Mouse (Mus musculus) heart, embryonic 14.5 days (tissue): ENCODE results near the gene Pla2g10. TPM values are rescaled to one million over a fixed set of nuclear protein-coding genes. Genes with fewer than 3 reads are reported as not detected.

ENCODE experiments used
- ATAC-seq: fragments of 200-750 bp; cut with Nextera tagmentation; 2 replicates; pipeline ENCODE4 v1.8.0; 2017; ENCODE audit warnings: low read depth, moderate TSS enrichment; ENCODE audit not compliant: insufficient number of reproducible peaks, insufficient read depth, low FRiP score
- H3K27ac ChIP-seq, 2 experiments: fragments of 200-500 bp in 1 of 2; fragments of 300-500 bp in 1 of 2; sonication (generic) in 1 of 2; replicated peaks in 1 of 2; 2 replicates each; pipeline ENCODE4 v1.5.1; 2012 to 2014; ENCODE audit warnings: low read depth in 2 of 2, low read length in 2 of 2, control low read depth in 1 of 2, mild to moderate bottlenecking in 1 of 2, mixed read lengths in 1 of 2; ENCODE audit not compliant: control insufficient read depth in 1 of 2, insufficient read depth in 1 of 2
- H3K27me3 ChIP-seq: fragments of 300-500 bp; sonication (generic); 2 replicates; pipeline ENCODE4 v1.6.1; 2014; ENCODE audit warnings: mild to moderate bottlenecking, low read length, control low read depth; ENCODE audit not compliant: control insufficient read depth, insufficient read depth
- H3K36me3 ChIP-seq: fragments of 300-500 bp; sonication (generic); 2 replicates; pipeline ENCODE4 v1.6.1; 2014; ENCODE audit warnings: mild to moderate bottlenecking, control low read depth, low read length, mixed read lengths; ENCODE audit not compliant: control insufficient read depth, insufficient read depth
- H3K4me1 ChIP-seq, 2 experiments: fragments of 200-500 bp in 1 of 2; fragments of 300-500 bp in 1 of 2; sonication (generic) in 1 of 2; 2 replicates each; pipeline ENCODE4 v1.6.1; 2012 to 2014; ENCODE audit warnings: low read length in 2 of 2, control low read depth in 1 of 2, mixed read lengths in 1 of 2; ENCODE audit not compliant: control insufficient read depth in 2 of 2, insufficient read depth in 2 of 2
- H3K4me2 ChIP-seq: fragments of 300-500 bp; sonication (generic); 2 replicates; pipeline ENCODE4 v1.6.1; 2014; ENCODE audit warnings: mild to moderate bottlenecking, low read length
- H3K4me3 ChIP-seq, 2 experiments: fragments of 200-500 bp in 1 of 2; fragments of 300-500 bp in 1 of 2; sonication (generic) in 1 of 2; 2 replicates each; pipeline ENCODE4 v1.5.1; 2012 to 2014; ENCODE audit warnings: low read length in 2 of 2, mild to moderate bottlenecking in 2 of 2, control low read depth in 1 of 2, low read depth in 1 of 2, moderate library complexity in 1 of 2; ENCODE audit not compliant: control insufficient read depth in 1 of 2, insufficient read depth in 1 of 2
- H3K9ac ChIP-seq: fragments of 300-500 bp; sonication (generic); 2 replicates; pipeline ENCODE4 v1.6.1; 2014; ENCODE audit warnings: mild to moderate bottlenecking, low read length
- H3K9me3 ChIP-seq: fragments of 300-500 bp; sonication (generic); 2 replicates; pipeline ENCODE4 v1.6.1; 2016; ENCODE audit warnings: low read length, control low read depth; ENCODE audit not compliant: control insufficient read depth
- WGBS: fragments of 180-500 bp; shearing (Covaris S2); extraction: QIAGEN DNeasy Blood & Tissue Kit; methylation state at CpG from one replicate; pipeline ENCODE4 v1.1.7; 2014; 5-methylcytosine and 5-hydroxymethylcytosine counted together
- polyA plus RNA-seq: library from polyadenylated mRNA; unstranded; fragments of >200 nt; fragmentation: Nextera tagmentation; extraction: Ambion mirVana; gene quantifications from 2 replicates; pipeline ENCODE4 v1.2.1, GENCODE M21; 2014

The Pla2g10 gene
- polyA plus RNA-seq, 1 experiment from 2014 or later: not detected

GRCm38 (mm10) chr16:13668402-13669108, 62.2 kb downstream of the Pla2g10 start:
- 66% methylated on average over 10 of the region's 10 CpGs for WGBS
- peak overlapping the region; percentile 29 to 65; a peak in 2 of 4 replicates for H3K27ac ChIP-seq
- no peak for ATAC-seq
- peak overlapping the region; percentile 76; the same call in 1 of the 2 replicates for H3K9ac ChIP-seq
- peaks cover 26% of the 10 kb centered on the region for H3K36me3 ChIP-seq
- peak overlapping the region; percentile 72 for H3K4me2 ChIP-seq
- peaks cover 7 to 20% of the 10 kb centered on the region in 2 experiments; a peak in 3 of 4 replicates for H3K4me1 ChIP-seq
- H3K4me3 ChIP-seq: peak overlapping the region; percentile 59 to 64; a peak in 3 of 4 replicates
- no peaks in the 10 kb centered on the region for H3K9me3 ChIP-seq
- no peaks in the 10 kb centered on the region for H3K27me3 ChIP-seq

GRCm38 (mm10) chr16:13667878-13668343, 62.9 kb downstream of the Pla2g10 start, which contains the start of gene Parn:
Gene Parn (minus strand): TSS chr16:13668170.
- Histone ChIP-seq H3K9me3 (no peaks in the 10 kb centered on the region), H3K36me3 (peaks cover 33% of the 10 kb centered on the region), H3K4me2 (peak within 1 kb of the TSS; percentile 72), H3K4me1 (peaks cover 5 to 16% of the 10 kb centered on the region in 2 experiments; a peak in 3 of 4 replicates), H3K9ac (peak within 1 kb of the TSS; percentile 76), H3K27ac (peak within 1 kb of the TSS; percentile 29 to 65), H3K4me3 (peak within 1 kb of the TSS; percentile 59 to 64), H3K27me3 (no peaks in the 10 kb centered on the region)
- peak; percentile 82 for ATAC-seq
- WGBS: under 1% methylated on average over 35 of the region's 35 CpGs

Other genes starting within 250 kb of the Pla2g10 start
- 28.2 and 29.6 TPM in 2 replicates for gene Parn, start 62.8 kb downstream of the Pla2g10 start, polyA plus RNA-seq
- 38.9 and 42.8 TPM in 2 replicates for gene Bfar, start 59.1 kb downstream of the Pla2g10 start, polyA plus RNA-seq
- 2.8 and 3.5 TPM in 2 replicates for gene 3110001I22Rik, start 59.1 kb downstream of the Pla2g10 start, polyA plus RNA-seq
- 49.8 and 54.5 TPM in 2 replicates for gene Rrn3, start 49.7 kb upstream of the Pla2g10 start, polyA plus RNA-seq
- 158 and 162 TPM in 2 replicates for gene Ntan1, start 87.9 kb upstream of the Pla2g10 start, polyA plus RNA-seq
- gene Pdxdc1, start 172.1 kb upstream of the Pla2g10 start, polyA plus RNA-seq: 72.6 and 73.0 TPM in 2 replicates
- 2.5 and 2.9 TPM in 2 replicates for gene Mpv17l, start 172.2 kb upstream of the Pla2g10 start, polyA plus RNA-seq